Mouse (Mus musculus) G1E (cell line): Measurements from ENCODE around the gene Specc1. TPM values are rescaled to one million over a fixed set of nuclear protein-coding genes. Genes with fewer than 3 reads are reported as not detected.

Experiments
- ATAC-seq: 2 replicates; pipeline ENCODE4 v1.8.0; 2016; ENCODE audit warnings: mild to moderate bottlenecking; ENCODE audit not compliant: insufficient number of reproducible peaks, poor library complexity, low FRiP score, severe bottlenecking; ENCODE audit errors: extremely low read depth
- DNase-seq: peaks from one replicate; pipeline ENCODE4 v3.0.0; 2012; ENCODE audit warnings: low spot score
- H3K27me3 ChIP-seq: 2 replicates; pipeline ENCODE4 v1.6.1; 2012; ENCODE audit warnings: mild to moderate bottlenecking, low read length, inconsistent platforms; ENCODE audit not compliant: insufficient read depth
- H3K36me3 ChIP-seq: replicated peaks from 2 replicates; pipeline ENCODE3; 2012; ENCODE audit warnings: mild to moderate bottlenecking, inconsistent platforms
- H3K4me1 ChIP-seq: 2 replicates; pipeline ENCODE4 v1.6.1; 2012; ENCODE audit warnings: low read depth, low read length, inconsistent platforms, mixed read lengths; ENCODE audit not compliant: insufficient read depth
- H3K4me3 ChIP-seq: 2 replicates; pipeline ENCODE4 v1.5.1; 2012; ENCODE audit warnings: low read depth, mild to moderate bottlenecking, inconsistent platforms, low read length, moderate library complexity, mixed read lengths
- H3K9me3 ChIP-seq: replicated peaks from 2 replicates; pipeline ENCODE4 v1.6.1; 2012; ENCODE audit warnings: inconsistent platforms
- CTCF ChIP-seq: IDR thresholded peaks from 2 replicates; pipeline ENCODE4 v1.5.1; 2012; ENCODE audit warnings: low read depth, low read length, inconsistent platforms, mixed read lengths
- GATA1 ChIP-seq: IDR thresholded peaks from 2 replicates; pipeline ENCODE4 v1.6.1; 2012; ENCODE audit warnings: borderline replicate concordance, low read length, inconsistent platforms, mixed read lengths
- GATA2 ChIP-seq: IDR thresholded peaks from 2 replicates; pipeline ENCODE4 v1.6.1; 2012; ENCODE audit warnings: low read depth, low read length, inconsistent platforms, borderline replicate concordance
- POLR2AphosphoS5 ChIP-seq: IDR thresholded peaks from 2 replicates; pipeline ENCODE4 v1.6.1; 2012; ENCODE audit warnings: low read depth, low read length, inconsistent platforms; ENCODE audit not compliant: insufficient replicate concordance
- TAL1 ChIP-seq: conservative IDR thresholded peaks from 2 replicates; pipeline ENCODE4 v1.6.1; 2012; ENCODE audit warnings: low read depth, low read length, inconsistent platforms, mixed read lengths
- polyA plus RNA-seq: library from polyadenylated mRNA; stranded (reverse); fragments of >175 nt; gene quantifications from 2 replicates; pipeline ENCODE4 v1.2.3, GENCODE M21; 2012
- total RNA-seq, 2 experiments: library from RNA; stranded (forward) in 1 of 2; stranded (reverse) in 1 of 2; fragments of 200-1000 nt in 1 of 2; fragments of >200 nt in 1 of 2; fragmentation: Nextera tagmentation in 1 of 2; gene quantifications; 2 replicates each; pipeline ENCODE4 v1.2.3; 2014 to 2017

Gene Specc1
- total and polyA plus RNA-seq, 3 experiments: 2.4 to 76.6 (median 12.1) TPM

DNA sequence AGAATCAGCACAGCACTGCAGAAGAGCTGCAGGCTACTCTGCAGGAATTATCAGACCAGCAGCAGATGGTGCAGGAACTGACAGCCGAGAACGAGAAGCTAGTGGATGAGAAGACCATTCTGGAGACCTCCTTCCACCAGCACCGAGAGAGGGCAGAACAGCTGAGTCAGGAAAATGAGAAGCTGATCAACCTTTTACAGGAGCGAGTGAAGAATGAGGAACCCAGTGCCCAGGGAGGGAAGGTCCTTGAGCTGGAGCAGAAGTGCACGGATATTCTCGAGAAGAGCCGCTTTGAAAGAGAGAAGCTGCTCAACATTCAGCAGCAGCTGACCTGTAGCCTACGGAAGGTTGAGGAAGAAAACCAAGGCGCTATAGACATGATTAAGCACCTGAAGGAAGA is 162.0 kb downstream of the Specc1 start:
- no peak for TF ChIP-seq GATA1
- TF ChIP-seq POLR2AphosphoS5: no peak
- no peak for TF ChIP-seq GATA2
- TF ChIP-seq TAL1: no peak
- TF ChIP-seq CTCF: no peak
- ATAC-seq: no peak
- no peak for DNase-seq
- no peaks in the 10 kb centered on the region for H3K9me3 ChIP-seq
- no peak overlapping the region for H3K4me3 ChIP-seq
- peaks cover 16% of the 10 kb centered on the region for H3K36me3 ChIP-seq
- no peaks in the 10 kb centered on the region for H3K4me1 ChIP-seq
- peaks cover 7% of the 10 kb centered on the region for H3K27me3 ChIP-seq

DNA sequence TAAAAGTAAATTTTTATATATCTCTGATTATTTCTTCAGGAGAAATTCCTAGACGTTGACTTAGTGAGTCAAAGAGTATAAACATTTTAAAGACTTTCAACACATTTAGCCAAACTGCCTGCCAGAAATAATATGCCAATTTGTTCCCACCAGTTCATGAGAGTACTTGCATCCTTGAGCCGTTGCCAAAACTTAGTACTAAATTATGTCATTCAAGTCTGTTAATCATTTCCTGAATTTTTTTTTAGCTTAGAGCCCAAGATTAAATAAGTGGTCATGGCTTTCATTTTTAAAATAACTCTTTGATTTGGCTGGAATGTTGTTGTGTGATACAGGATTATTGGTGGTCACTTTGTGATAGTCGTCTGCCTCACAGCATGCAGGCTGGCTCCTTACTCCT is 163.3 kb downstream of the Specc1 start:
- no peak overlapping the region for H3K4me3 ChIP-seq
- ATAC-seq (no peak), DNase-seq (no peak)
- no peaks in the 10 kb centered on the region for H3K9me3 ChIP-seq
- no peaks in the 10 kb centered on the region for H3K4me1 ChIP-seq
- peaks cover 16% of the 10 kb centered on the region for H3K36me3 ChIP-seq
- TF ChIP-seq GATA1: no peak
- TF ChIP-seq POLR2AphosphoS5: no peak
- TF ChIP-seq CTCF: no peak
- no peak for TF ChIP-seq TAL1
- no peak for TF ChIP-seq GATA2
- H3K27me3 ChIP-seq: peaks cover 7% of the 10 kb centered on the region

DNA sequence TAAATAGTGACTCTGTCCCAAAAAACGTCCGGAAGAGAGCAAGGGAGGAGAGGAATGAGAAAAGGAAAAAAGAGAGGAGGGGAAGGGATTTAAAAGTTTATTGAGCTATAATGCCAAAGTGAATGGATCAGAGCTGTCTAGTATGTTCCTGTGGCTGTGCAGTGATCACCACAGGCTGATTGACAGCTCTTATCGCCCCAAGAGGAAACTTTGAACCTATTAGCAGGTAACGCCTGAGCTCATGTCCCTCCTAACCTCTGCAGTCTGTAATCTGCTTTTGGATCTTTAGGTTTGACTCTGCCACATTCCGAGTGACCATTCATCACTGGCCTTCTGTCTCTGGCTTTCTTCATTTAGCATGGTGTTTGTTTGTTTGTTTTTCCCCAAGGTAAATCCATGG is 164.8 kb downstream of the Specc1 start:
- Histone ChIP-seq H3K4me3 (no peak overlapping the region), H3K9me3 (no peaks in the 10 kb centered on the region), H3K27me3 (peaks cover 7% of the 10 kb centered on the region), H3K4me1 (no peaks in the 10 kb centered on the region), H3K36me3 (peaks cover 16% of the 10 kb centered on the region)
- no peak for ATAC-seq
- TF ChIP-seq POLR2AphosphoS5: no peak
- TF ChIP-seq CTCF: no peak
- no peak for TF ChIP-seq TAL1
- TF ChIP-seq GATA1: no peak
- no peak for TF ChIP-seq GATA2
- DNase-seq: no peak

DNA sequence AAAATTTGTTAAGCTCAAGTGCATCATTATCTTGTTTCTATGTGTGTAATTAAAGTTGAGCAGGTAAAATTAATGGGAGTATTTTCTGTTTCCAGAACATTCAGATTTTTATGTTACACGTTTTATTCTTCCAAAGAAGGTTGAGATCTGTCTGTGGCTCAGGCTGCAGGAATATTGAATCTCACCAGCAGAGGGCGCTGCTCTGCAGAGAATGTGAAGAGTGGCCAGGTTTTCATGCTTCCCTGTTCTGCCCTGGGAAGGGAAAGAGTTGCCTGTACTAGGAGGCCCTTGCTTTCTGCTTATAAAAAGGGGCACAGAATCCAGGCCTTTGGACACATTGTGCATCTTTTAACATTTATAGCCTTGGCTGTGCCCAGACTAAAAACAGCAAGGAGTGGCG is 171.1 kb downstream of the Specc1 start:
- no peak for TF ChIP-seq GATA2
- TF ChIP-seq CTCF: peak; percentile 58
- Histone ChIP-seq H3K4me3 (no peak overlapping the region), H3K9me3 (no peaks in the 10 kb centered on the region), H3K36me3 (peaks cover 20% of the 10 kb centered on the region), H3K4me1 (peaks cover 29% of the 10 kb centered on the region), H3K27me3 (no peaks in the 10 kb centered on the region)
- peak; percentile 18 for DNase-seq
- ATAC-seq: no peak

DNA sequence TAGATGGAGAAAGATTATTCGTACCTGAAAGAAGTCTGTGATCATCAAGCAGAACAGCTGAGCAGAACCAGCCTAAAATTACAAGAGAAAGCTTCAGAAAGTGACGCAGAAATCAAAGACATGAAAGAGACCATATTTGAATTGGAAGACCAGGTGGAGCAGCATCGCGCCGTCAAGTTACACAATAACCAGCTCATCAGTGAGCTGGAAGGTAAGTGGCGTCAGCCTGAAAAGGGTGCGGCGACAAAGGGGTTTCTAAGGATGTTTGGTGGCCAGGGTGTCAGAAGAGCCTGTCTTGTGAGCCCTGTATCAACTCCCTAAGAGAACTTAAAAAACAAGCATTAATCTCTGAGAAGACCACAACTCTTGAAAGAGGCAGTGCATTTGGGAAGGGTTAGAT is 171.6 kb downstream of the Specc1 start:
- H3K27me3 ChIP-seq: no peaks in the 10 kb centered on the region
- H3K9me3 ChIP-seq: no peaks in the 10 kb centered on the region
- peaks cover 23% of the 10 kb centered on the region for H3K36me3 ChIP-seq
- H3K4me1 ChIP-seq: peaks cover 29% of the 10 kb centered on the region
- H3K4me3 ChIP-seq: no peak overlapping the region
- DNase-seq (no peak), ATAC-seq (no peak)
- TF ChIP-seq CTCF: no peak
- no peak for TF ChIP-seq POLR2AphosphoS5
- no peak for TF ChIP-seq GATA2
- TF ChIP-seq TAL1: no peak

DNA sequence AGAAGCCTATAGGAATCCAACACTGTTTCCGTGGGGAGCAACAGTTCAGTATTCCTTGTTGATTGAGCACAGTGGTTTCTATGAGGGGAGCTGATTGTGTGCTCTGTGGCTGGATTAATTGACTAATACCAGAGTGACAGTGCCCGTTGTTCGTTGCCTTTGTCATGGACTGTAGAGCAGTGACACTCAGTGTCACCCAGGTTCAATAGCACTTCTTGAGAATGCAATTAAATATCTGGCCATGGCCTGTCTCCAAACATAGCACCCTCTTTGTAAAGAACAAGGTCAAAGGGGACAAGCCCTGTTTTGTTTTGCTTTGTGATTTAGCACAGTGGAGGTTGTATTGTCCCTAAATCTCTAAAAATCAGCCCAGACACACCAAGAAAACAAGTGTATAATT is 173.6 kb downstream of the Specc1 start:
- Histone ChIP-seq H3K4me3 (no peak overlapping the region), H3K27me3 (no peaks in the 10 kb centered on the region), H3K36me3 (peaks cover 23% of the 10 kb centered on the region), H3K4me1 (peaks cover 29% of the 10 kb centered on the region), H3K9me3 (no peaks in the 10 kb centered on the region)
- no peak for TF ChIP-seq POLR2AphosphoS5
- no peak for TF ChIP-seq GATA2
- TF ChIP-seq CTCF: no peak
- TF ChIP-seq TAL1: no peak
- TF ChIP-seq GATA1: no peak
- DNase-seq: no peak
- ATAC-seq: no peak

DNA sequence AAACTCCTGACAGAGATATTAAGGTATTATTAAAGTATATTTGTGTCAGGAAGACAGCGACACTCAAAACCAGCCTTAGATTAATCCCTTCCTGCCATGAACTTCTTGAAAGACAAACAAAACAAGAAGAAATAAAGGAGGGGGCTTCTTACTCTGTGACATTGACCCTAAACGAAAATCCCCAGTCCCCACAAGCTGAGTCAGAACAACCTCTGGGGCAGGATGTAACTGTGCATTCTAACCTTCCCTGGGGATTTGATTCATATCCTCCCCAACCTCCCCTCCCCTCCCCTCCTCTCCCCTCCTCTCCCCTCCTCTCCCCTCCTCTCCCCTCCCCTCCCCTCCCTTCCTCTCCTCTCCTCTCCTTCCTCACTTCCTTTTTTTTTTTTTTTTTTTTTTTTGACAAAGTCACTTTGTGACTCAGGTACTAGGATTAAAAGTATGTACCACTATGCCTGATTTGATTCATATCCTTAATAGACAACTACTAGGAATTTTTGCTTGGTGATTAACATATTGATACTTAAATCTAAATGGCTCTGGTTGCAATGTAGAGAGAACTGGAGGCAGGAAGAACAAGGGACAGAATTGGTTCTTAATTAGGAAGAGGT is 174.2 kb downstream of the Specc1 start:
- TF ChIP-seq GATA2 (no peak), GATA1 (no peak), CTCF (no peak), TAL1 (no peak), POLR2AphosphoS5 (no peak)
- DNase-seq (no peak), ATAC-seq (no peak)
- Histone ChIP-seq H3K36me3 (peaks cover 23% of the 10 kb centered on the region), H3K27me3 (no peaks in the 10 kb centered on the region), H3K9me3 (no peaks in the 10 kb centered on the region), H3K4me1 (peaks cover 29% of the 10 kb centered on the region), H3K4me3 (no peak overlapping the region)
